Mouse (Mus musculus) E14TG2a.4 (cell line): Measurements from ENCODE around the gene Mphosph8.

ENCODE experiments used
- CTCF ChIP-seq: conservative IDR thresholded peaks from 2 replicates; pipeline ENCODE4 v1.5.1; 2014; ENCODE audit warnings: low read length
- POU5F1 ChIP-seq: IDR thresholded peaks from 2 replicates; pipeline ENCODE4 v1.6.1; 2014; ENCODE audit warnings: low read length, borderline replicate concordance

GRCm38 (mm10) chr14:56628336-56628735, 39.7 kb upstream of the Mphosph8 start:
- TF ChIP-seq POU5F1 (no peak), CTCF (no peak)
